Mouse (Mus musculus) kidney, embryonic 15.5 days (tissue): ENCODE data around the gene Ndufs3. TPM values are rescaled to one million over a fixed set of nuclear protein-coding genes. Genes with fewer than 3 reads are reported as not detected.

Source experiments
- ATAC-seq: fragments of 200-750 bp; cut with Nextera tagmentation; replicated peaks from 2 replicates; pipeline ENCODE4 v1.8.0; 2017; ENCODE audit warnings: moderate TSS enrichment; ENCODE audit not compliant: low FRiP score
- H3K27ac ChIP-seq: fragments of 300-500 bp; sonication (generic); 2 replicates; pipeline ENCODE4 v1.5.1; 2015; ENCODE audit warnings: mild to moderate bottlenecking, inconsistent platforms
- H3K27me3 ChIP-seq: fragments of 300-500 bp; sonication (generic); 2 replicates; pipeline ENCODE4 v1.6.1; 2015; ENCODE audit warnings: inconsistent platforms
- H3K36me3 ChIP-seq: fragments of 300-500 bp; sonication (generic); 2 replicates; pipeline ENCODE4 v1.6.1; 2015; ENCODE audit warnings: inconsistent platforms
- H3K4me1 ChIP-seq: fragments of 300-500 bp; sonication (generic); 2 replicates; pipeline ENCODE4 v1.6.1; 2015; ENCODE audit warnings: inconsistent platforms
- H3K4me2 ChIP-seq: fragments of 300-500 bp; sonication (generic); 2 replicates; pipeline ENCODE4 v1.6.1; 2015; ENCODE audit warnings: moderate library complexity, mild to moderate bottlenecking, inconsistent platforms
- H3K4me3 ChIP-seq: fragments of 300-500 bp; sonication (generic); replicated peaks from 2 replicates; pipeline ENCODE4 v1.5.1; 2015; ENCODE audit warnings: mild to moderate bottlenecking, inconsistent platforms
- H3K9ac ChIP-seq: fragments of 300-500 bp; sonication (generic); 2 replicates; pipeline ENCODE4 v1.6.1; 2015; ENCODE audit warnings: mild to moderate bottlenecking, inconsistent platforms
- H3K9me3 ChIP-seq: fragments of 300-500 bp; sonication (generic); replicated peaks from 2 replicates; pipeline ENCODE4 v1.6.1; 2016; ENCODE audit warnings: inconsistent platforms
- WGBS: fragments of 180-500 bp; shearing (Covaris S2); methylation state at CpG from one replicate; pipeline ENCODE4 v1.1.7; 2015; ENCODE audit warnings: mixed read lengths; 5-methylcytosine and 5-hydroxymethylcytosine counted together
- polyA plus RNA-seq: library from polyadenylated mRNA; unstranded; fragments of >200 nt; fragmentation: Nextera tagmentation; extraction: Ambion mirVana; gene quantifications from 2 replicates; pipeline ENCODE4 v1.2.1, GENCODE M21; 2015

Gene Ndufs3
- 232 and 236 TPM in 2 replicates for polyA plus RNA-seq

DNA sequence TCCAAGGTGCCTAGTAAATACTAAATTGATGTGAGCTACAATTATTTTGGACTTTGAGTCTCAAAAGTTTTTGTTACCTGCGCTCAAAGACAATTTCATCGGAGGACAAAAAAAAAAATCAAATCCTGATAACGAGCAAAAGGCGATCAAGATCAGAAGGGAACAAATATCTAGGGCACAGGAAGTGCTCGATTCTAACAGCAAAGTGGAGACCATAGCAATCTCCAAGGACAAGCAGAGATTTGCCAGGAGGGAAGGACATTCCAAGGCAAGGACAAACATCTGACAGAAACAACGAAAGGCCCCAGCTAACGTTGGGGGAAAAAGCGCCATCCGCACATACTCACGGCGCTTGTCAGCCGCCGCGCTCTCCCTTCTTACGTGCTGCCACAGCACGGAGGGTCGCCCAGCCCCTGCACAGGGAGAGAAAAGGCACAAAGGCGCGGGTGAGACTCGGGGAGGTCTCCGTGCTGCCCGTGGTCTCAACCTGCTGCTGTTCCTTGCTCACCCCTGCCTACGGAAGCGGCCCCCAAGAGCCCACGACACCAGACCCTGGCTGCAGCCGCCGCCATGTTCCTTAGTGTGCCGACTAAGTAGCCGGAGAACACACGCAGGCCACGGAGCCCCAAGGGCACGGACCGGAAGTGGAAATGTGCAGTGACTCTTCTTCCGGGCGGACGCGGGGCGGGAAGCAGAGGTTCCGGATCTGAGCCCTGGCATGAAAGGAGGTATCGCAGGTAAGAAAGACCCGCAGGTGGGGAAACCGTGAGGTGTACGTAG, at the start of gene Ndufs3, which contains the start of gene Kbtbd4:
Gene Ndufs3, minus strand, starts transcription at position 752 of the 780 bp plus-strand sequence.
Gene Kbtbd4, plus strand, starts transcription at position 665 of the 780 bp plus-strand sequence.
- Histone ChIP-seq H3K9ac (peak within 1 kb of the TSS; percentile 95), H3K36me3 (peaks cover 65% of the 10 kb centered on the region), H3K4me2 (peak within 1 kb of the TSS; percentile 73)

GRCm38 (mm10) chr2:90953461-90953860, 48.8 kb upstream of the Ndufs3 start:
- no peak overlapping the region for H3K27ac ChIP-seq
- 0 out of 2 replicates have a peak, but pooled peaks cover 9% of the 10 kb centered on the region for H3K36me3 ChIP-seq
- H3K27me3 ChIP-seq, result no peaks in the 10 kb centered on the region
- no peak for ATAC-seq
- 20% methylated on average over 3 of the region's 3 CpGs for WGBS
- H3K4me2 ChIP-seq, result no peak overlapping the region
- H3K4me3 ChIP-seq, result no peak overlapping the region
- no peak overlapping the region for H3K9ac ChIP-seq
- H3K9me3 ChIP-seq, result no peaks in the 10 kb centered on the region
- peaks cover 16% of the 10 kb centered on the region; the same call in 1 of the 2 replicates for H3K4me1 ChIP-seq

More for the DNA sequence above, at the start of gene Ndufs3, which contains the start of gene Kbtbd4:
- Histone ChIP-seq H3K27me3 (no peaks in the 10 kb centered on the region), H3K27ac (peak within 1 kb of the TSS; percentile 95), H3K4me1 (peaks cover 28% of the 10 kb centered on the region), H3K4me3 (peak within 1 kb of the TSS; percentile 95), H3K9me3 (no peaks in the 10 kb centered on the region)
- WGBS, result under 1% methylated on average over 43 of the region's 43 CpGs
- peak; percentile 94 for ATAC-seq

DNA sequence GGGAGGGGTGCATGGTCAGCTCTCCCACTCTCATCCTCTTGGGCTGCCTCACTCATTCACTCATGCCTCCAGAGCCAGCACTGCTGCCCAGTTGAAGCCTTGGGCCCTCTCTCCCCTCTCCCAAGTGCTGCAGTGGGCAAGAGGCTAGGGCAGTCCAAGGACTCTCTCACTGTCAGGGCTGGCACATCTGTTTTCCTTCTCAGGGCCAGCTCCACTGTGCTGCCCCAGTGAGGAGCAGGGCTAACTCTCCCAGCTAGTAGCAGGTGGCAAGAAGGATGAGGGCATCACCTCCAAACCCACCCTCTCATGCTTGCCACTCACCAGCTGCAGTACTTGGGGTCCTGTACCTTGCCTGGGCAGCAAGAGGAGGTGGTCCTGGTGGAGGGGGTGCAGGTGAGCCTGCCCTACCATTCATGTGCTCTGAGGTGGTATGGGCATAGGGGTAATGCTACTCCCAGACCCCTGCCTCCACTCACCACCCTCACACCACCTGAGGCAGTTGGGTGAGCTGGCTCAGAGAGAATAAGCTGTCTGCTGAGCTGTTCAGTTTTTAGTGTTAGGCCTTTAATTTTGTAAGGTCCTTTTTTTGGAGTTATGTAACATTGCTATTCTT, 46.1 kb upstream of the Ndufs3 start:
- H3K9ac ChIP-seq, result no peak overlapping the region
- H3K36me3 ChIP-seq, result 0 out of 2 replicates have a peak, but pooled peaks cover 4% of the 10 kb centered on the region
- H3K4me3 ChIP-seq, result no peak overlapping the region
- H3K27ac ChIP-seq, result no peak overlapping the region
- peaks cover 16% of the 10 kb centered on the region; the same call in 1 of the 2 replicates for H3K4me1 ChIP-seq
- peak; percentile 54; the same call in 1 of the 2 replicates for ATAC-seq
- no peaks in the 10 kb centered on the region for H3K9me3 ChIP-seq
- no peaks in the 10 kb centered on the region for H3K27me3 ChIP-seq
- no peak overlapping the region for H3K4me2 ChIP-seq

- ATAC-seq, result no peak
- WGBS, result 86% methylated on average over 5 of the region's 5 CpGs
These were observed 45.5 kb upstream of the Ndufs3 start for GRCm38 (mm10) chr2:90950149-90950548.

GRCm38 (mm10) chr2:90941744-90942143, 37.1 kb upstream of the Ndufs3 start:
- peaks cover 32% of the 10 kb centered on the region for H3K4me1 ChIP-seq
- no peaks in the 10 kb centered on the region for H3K36me3 ChIP-seq
- no peaks in the 10 kb centered on the region for H3K27me3 ChIP-seq
- 42% methylated on average over 2 of the region's 2 CpGs for WGBS
- ATAC-seq, result no peak
- H3K27ac ChIP-seq, result no peak overlapping the region
- no peaks in the 10 kb centered on the region for H3K9me3 ChIP-seq
- H3K9ac ChIP-seq, result peak overlapping the region; percentile 80
- H3K4me3 ChIP-seq, result peak overlapping the region; percentile 93
- H3K4me2 ChIP-seq, result peak overlapping the region; percentile 73

More at GRCm38 (mm10) chr2:90950149-90950548, 45.5 kb upstream of the Ndufs3 start:
- 0 out of 2 replicates have a peak, but pooled peaks cover 4% of the 10 kb centered on the region for H3K36me3 ChIP-seq
- no peak overlapping the region for H3K27ac ChIP-seq
- peaks cover 16% of the 10 kb centered on the region; the same call in 1 of the 2 replicates for H3K4me1 ChIP-seq
- no peak overlapping the region for H3K9ac ChIP-seq
- no peaks in the 10 kb centered on the region for H3K27me3 ChIP-seq
- no peak overlapping the region for H3K4me2 ChIP-seq
- no peaks in the 10 kb centered on the region for H3K9me3 ChIP-seq
- no peak overlapping the region for H3K4me3 ChIP-seq

GRCm38 (mm10) chr2:90940233-90941229, 35.9 kb upstream of the Ndufs3 start, which contains the start of gene Celf1:
TSS of gene Celf1 (plus strand) at chr2:90940382.
- Histone ChIP-seq H3K4me1 (peaks cover 32% of the 10 kb centered on the region), H3K4me3 (peak within 1 kb of the TSS; percentile 93), H3K9me3 (no peaks in the 10 kb centered on the region), H3K27ac (peak within 1 kb of the TSS; percentile 95), H3K4me2 (peak within 1 kb of the TSS; percentile 73), H3K9ac (peak within 1 kb of the TSS; percentile 80), H3K36me3 (no peaks in the 10 kb centered on the region), H3K27me3 (no peaks in the 10 kb centered on the region)
- under 1% methylated on average over 90 of the region's 113 CpGs for WGBS
- ATAC-seq, result peak; percentile 96

- Histone ChIP-seq H3K4me2 (peak overlapping the region; percentile 73), H3K36me3 (no peaks in the 10 kb centered on the region), H3K9me3 (no peaks in the 10 kb centered on the region), H3K4me1 (peaks cover 32% of the 10 kb centered on the region), H3K27ac (peak overlapping the region; percentile 95), H3K9ac (peak overlapping the region; percentile 80), H3K4me3 (peak overlapping the region; percentile 93), H3K27me3 (no peaks in the 10 kb centered on the region)
- peak; percentile 41 for ATAC-seq
- WGBS, result 44% methylated on average over 8 of the region's 8 CpGs
These were observed 35.1 kb upstream of the Ndufs3 start for GRCm38 (mm10) chr2:90939750-90940149.

DNA sequence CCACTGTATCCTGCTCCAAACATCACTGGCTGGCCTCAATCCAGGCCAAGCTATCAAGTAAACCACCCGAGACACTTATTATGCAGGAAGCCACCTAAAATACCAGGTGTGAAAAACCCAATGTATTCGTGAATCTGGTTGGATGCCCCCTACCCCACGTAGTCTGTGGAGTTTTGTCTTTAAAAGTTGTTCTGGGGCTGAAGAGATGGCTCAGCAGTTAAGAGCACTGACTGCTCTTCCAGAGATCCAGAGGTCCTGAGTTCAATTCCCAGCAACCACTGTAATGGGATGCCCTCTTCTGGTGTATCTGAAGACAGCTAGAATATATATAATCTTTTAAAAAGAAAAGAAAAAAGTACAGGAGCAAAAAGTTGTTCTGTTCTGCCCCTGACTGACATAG, 33.7 kb upstream of the Ndufs3 start:
- no peaks in the 10 kb centered on the region for H3K36me3 ChIP-seq
- no peaks in the 10 kb centered on the region for H3K27me3 ChIP-seq
- H3K9ac ChIP-seq, result no peak overlapping the region
- H3K4me1 ChIP-seq, result peaks cover 27% of the 10 kb centered on the region
- ATAC-seq, result no peak
- H3K9me3 ChIP-seq, result no peaks in the 10 kb centered on the region
- H3K4me2 ChIP-seq, result no peak overlapping the region
- H3K4me3 ChIP-seq, result no peak overlapping the region
- no peak overlapping the region for H3K27ac ChIP-seq
- WGBS, result 70% methylated on average over 3 of the region's 3 CpGs

DNA sequence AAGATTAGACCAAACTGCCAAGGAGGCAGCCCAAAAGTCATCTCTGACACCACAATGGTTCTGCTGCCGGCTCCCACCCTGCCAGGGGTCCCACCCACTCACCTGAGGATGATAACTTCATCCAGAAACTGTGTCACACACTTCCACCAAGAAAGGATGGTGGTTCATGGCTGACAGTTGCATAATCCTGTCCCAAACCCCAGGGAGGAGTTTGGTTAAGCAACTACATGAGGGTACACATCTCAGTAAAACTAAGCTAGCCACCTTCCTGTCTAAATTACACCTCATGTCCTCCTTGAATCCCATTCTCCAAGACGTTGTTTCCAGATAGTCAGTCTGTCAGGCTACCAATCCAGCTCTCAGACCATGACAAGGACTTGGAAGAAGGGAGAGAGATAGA, 27.6 kb upstream of the Ndufs3 start:
- ATAC-seq, result no peak

GRCm38 (mm10) chr2:90931829-90932228, 27.2 kb upstream of the Ndufs3 start:
- Histone ChIP-seq H3K9ac (no peak overlapping the region), H3K27ac (no peak overlapping the region), H3K4me1 (no peaks in the 10 kb centered on the region), H3K36me3 (no peaks in the 10 kb centered on the region), H3K4me3 (no peak overlapping the region), H3K27me3 (no peaks in the 10 kb centered on the region), H3K9me3 (no peaks in the 10 kb centered on the region), H3K4me2 (no peak overlapping the region)
- ATAC-seq, result no peak
- WGBS, result 34% methylated on average over 8 of the region's 8 CpGs

More for the DNA sequence above, 27.6 kb upstream of the Ndufs3 start:
- Histone ChIP-seq H3K4me3 (no peak overlapping the region), H3K9ac (no peak overlapping the region), H3K4me2 (no peak overlapping the region), H3K27ac (no peak overlapping the region), H3K36me3 (no peaks in the 10 kb centered on the region), H3K9me3 (no peaks in the 10 kb centered on the region), H3K4me1 (no peaks in the 10 kb centered on the region), H3K27me3 (no peaks in the 10 kb centered on the region)
- 54% methylated on average over 2 of the region's 2 CpGs for WGBS

DNA sequence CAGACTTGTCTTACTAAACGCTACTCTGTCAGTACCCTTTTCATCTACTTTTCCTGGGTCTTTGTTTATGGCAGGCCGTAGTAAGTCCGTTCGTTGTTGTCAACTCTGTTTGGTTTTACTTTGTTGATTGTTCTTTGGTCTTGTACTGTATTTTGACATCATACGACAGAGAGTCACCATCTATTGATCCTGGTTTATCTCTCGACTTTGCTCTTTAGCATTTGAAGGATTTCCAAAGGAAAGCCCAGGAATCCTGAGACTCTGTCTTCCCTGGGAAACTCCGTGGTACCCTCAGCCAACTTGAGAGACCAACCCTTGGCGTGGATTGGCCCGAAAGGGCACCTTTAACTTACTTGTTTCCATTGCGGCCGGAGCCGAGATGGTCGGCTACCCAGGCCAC, 23.9 kb upstream of the Ndufs3 start:
- no peak for ATAC-seq
- Histone ChIP-seq H3K4me3 (no peak overlapping the region), H3K4me2 (no peak overlapping the region)

More for the DNA sequence above, 23.9 kb upstream of the Ndufs3 start:
- Histone ChIP-seq H3K9me3 (no peaks in the 10 kb centered on the region), H3K27ac (no peak overlapping the region), H3K27me3 (no peaks in the 10 kb centered on the region), H3K9ac (no peak overlapping the region), H3K36me3 (no peaks in the 10 kb centered on the region), H3K4me1 (no peaks in the 10 kb centered on the region)
- WGBS, result 89% methylated on average over 13 of the region's 13 CpGs
